Mouse (Mus musculus) small intestine, adult 10 weeks (tissue): ENCODE data around the gene Mlycd. TPM values are rescaled to one million over a fixed set of nuclear protein-coding genes. Genes with fewer than 3 reads are reported as not detected.

Experiments used
- polyA plus RNA-seq: library from polyadenylated mRNA; stranded (reverse); fragments of 350-450 nt; fragmentation: Illumina TruSeq; extraction: RNeasy Lipid Tissue Mini Kit (QIAGEN cat#74804); gene quantifications from one replicate; pipeline ENCODE4 v1.2.3, GENCODE M21; 2014; ENCODE audit warnings: low replicate concordance

The Mlycd gene
- 0.26 TPM for polyA plus RNA-seq

DNA sequence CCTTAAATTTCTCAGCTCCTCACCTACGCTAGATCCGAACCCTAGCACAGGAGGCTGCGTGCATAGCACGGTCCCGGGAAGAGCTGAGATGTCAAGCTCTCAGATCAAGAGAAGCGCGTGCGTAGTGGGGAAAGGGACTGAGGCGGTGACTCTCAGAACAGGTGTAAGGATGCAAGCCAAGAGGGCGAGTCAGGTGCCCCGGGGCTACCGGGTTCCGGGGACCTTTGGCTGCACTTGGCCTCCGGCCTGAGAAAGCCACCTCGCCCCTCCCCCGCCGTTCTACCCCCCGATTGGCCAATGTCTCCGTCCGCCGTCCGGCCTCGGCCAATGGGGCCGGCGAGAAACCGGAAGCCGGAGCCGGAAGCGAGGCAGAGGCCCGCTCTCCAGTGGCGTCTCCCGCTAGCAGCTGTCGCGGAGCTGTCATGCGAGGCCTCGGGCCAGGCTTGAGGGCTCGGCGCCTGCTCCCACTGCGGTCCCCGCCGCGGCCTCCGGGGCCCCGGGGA is at the start of gene Mlycd:
TSS of gene Mlycd (plus strand) at position 355 of the 503 bp plus-strand sequence.

DNA sequence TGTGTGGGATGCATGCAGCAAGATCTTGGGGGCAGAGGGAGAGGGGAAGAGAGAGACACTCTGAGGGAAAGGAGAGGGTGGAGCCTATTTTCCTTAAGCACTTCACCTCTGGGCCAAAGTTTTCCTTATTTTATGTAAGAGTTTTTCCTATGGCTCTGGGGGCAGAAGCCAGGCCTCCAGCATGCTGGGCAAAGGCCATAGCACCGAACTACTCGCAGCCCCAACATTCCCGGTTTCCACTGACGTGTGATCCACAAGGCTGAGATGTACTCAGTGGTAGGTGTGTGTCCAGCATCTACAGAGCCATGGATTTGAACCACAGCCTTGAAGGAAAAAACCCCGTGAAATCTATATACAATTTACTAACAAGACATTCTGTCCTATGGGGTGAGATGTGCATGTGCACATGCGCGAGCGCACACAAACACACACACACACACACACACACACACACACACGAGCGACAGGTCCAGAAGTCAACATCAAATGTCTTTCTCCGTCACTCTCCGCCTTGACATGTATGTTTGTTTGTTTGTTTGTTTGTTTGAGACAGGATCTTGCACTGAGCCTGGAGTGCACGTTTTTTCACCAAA is 39.0 kb downstream of the Mlycd start, which contains the start of gene Osgin1:
TSS of gene Osgin1 (plus strand) at position 543 of the 593 bp plus-strand sequence.

GRCm38 (mm10) chr8:119446211-119446989 is 51.7 kb downstream of the Mlycd start, which contains the start of gene Necab2:
Gene Necab2, plus strand, starts transcription at chr8:119446719.

Other genes with a start within 250 kb of the Mlycd start
- 166 TPM for gene Hsbp1, start 50.4 kb upstream of the Mlycd start, polyA plus RNA-seq
- gene Osgin1, start 39.2 kb downstream of the Mlycd start, polyA plus RNA-seq: 0.33 TPM
- gene Necab2, start 51.8 kb downstream of the Mlycd start, polyA plus RNA-seq: not detected
- gene Slc38a8, start 106.8 kb downstream of the Mlycd start, polyA plus RNA-seq: 0.30 TPM
- 27.7 TPM for gene Mbtps1, start 163.9 kb downstream of the Mlycd start, polyA plus RNA-seq
- gene Hsdl1, start 180.3 kb downstream of the Mlycd start, polyA plus RNA-seq: 11.4 TPM
- 0.41 TPM for gene Dnaaf1, start 180.4 kb downstream of the Mlycd start, polyA plus RNA-seq
- not detected for gene Taf1c, start 210.3 kb downstream of the Mlycd start, polyA plus RNA-seq
- not detected for gene Adad2, start 217.9 kb downstream of the Mlycd start, polyA plus RNA-seq
- gene Kcng4, start 240.8 kb downstream of the Mlycd start, polyA plus RNA-seq: not detected